12 mouse cellular contexts compared by ENCODE assay signal in genomic region chr4:119870411-119870810, GRCm38 (mm10).
A peak's percentile ranks its signal among the peaks of the same experiment; 100 is the strongest.
DNase-seq lines count a peak whose midpoint lies in the region; ATAC-seq lines count a peak whose summit lies in the region.
"Had no signal": no experiment of that assay in that cellular context is flagged by ENCODE, and none has a peak within 500 bp of the region (broad histone marks: within the 10 kb centered on the region; RNA-seq: fewer than 3 reads in every experiment).

No protein-coding gene starts in this region.

- H3K36me3 ChIP-seq in megakaryocyte, embryonic 14.5 days (replicated peaks; ENCODE audit: low read length) = peaks cover 71% of the 10 kb centered on the region
- H3K36me3 ChIP-seq in limb, embryonic 10.5 days = no peaks in the 10 kb centered on the region
- H3K36me3 ChIP-seq: hindbrain, embryonic 15.5 days; midbrain, embryonic 12.5 days had no signal

- H3K27me3 ChIP-seq in megakaryocyte, embryonic 14.5 days (replicated peaks) = no peaks in the 10 kb centered on the region
- H3K27me3 ChIP-seq in limb, embryonic 10.5 days (ENCODE audit: low read depth, poor library complexity, severe bottlenecking) = no peaks in the 10 kb centered on the region
- H3K27me3 ChIP-seq: hindbrain, embryonic 15.5 days; midbrain, embryonic 12.5 days had no signal

- no peak for ATAC-seq in megakaryocyte, adult 5-6 weeks (ENCODE audit: poor library complexity, severe bottlenecking)
- ATAC-seq: CD4-positive, CD25-positive, alpha-beta regulatory T cell, adult 4 months had no signal

- no peaks in the 10 kb centered on the region for H3K9me3 ChIP-seq in megakaryocyte, embryonic 14.5 days
- no peaks in the 10 kb centered on the region for H3K9me3 ChIP-seq in limb, embryonic 10.5 days (replicated peaks)
- H3K9me3 ChIP-seq: hindbrain, embryonic 15.5 days; midbrain, embryonic 12.5 days had no signal

- peak; percentile 17 for DNase-seq in gastrocnemius, postnatal 14 days
- no peak for DNase-seq in gastrocnemius, postnatal 36 days
- DNase-seq in cerebellum, postnatal 25 days = peak; percentile 78 to 86
- DNase-seq in right cerebral cortex, adult 18-20 months = no peak
- DNase-seq in layer of hippocampus, adult 11-12 months (ENCODE audit: low spot score) = no peak
- no peak for DNase-seq in limb, embryonic 10.5 days (ENCODE audit: low spot score)
- DNase-seq: thymus, adult 2 months had no signal

- intact Hi-C loops in gastrocnemius, postnatal 14 days (cut with DNase I; ENCODE audit: low total_unique reads) = no loop called here
- intact Hi-C loops in gastrocnemius, postnatal 36 days (cut with DNase I) = no loop called here

- H3K27ac ChIP-seq in limb, embryonic 10.5 days = no peak overlapping the region
- H3K27ac ChIP-seq: hindbrain, embryonic 15.5 days; midbrain, embryonic 12.5 days had no signal

- peak overlapping the region; percentile 70 for H3K4me3 ChIP-seq in megakaryocyte, embryonic 14.5 days (replicated peaks)
- no peak overlapping the region for H3K4me3 ChIP-seq in limb, embryonic 10.5 days
- H3K4me3 ChIP-seq: hindbrain, embryonic 15.5 days; midbrain, embryonic 12.5 days had no signal

- 90% methylated on average over 6 of the region's 6 CpGs for WGBS in limb, embryonic 10.5 days

- H3K4me1 ChIP-seq in megakaryocyte, embryonic 14.5 days = peaks cover 100% of the 10 kb centered on the region
- H3K4me1 ChIP-seq in limb, embryonic 10.5 days = no peaks in the 10 kb centered on the region
- H3K4me1 ChIP-seq: midbrain, embryonic 12.5 days had no signal

Comparison
In these comparisons a context has a peak if more than half of its experiments do, and no peak if none do; other contexts are left out.
1. DNase-seq: peak in gastrocnemius, postnatal 14 days (single experiment) and cerebellum, postnatal 25 days (2 of 2); none in gastrocnemius, postnatal 36 days (0 of 2), right cerebral cortex, adult 18-20 months (single experiment), layer of hippocampus, adult 11-12 months (single experiment) and limb, embryonic 10.5 days (single experiment).